Mouse (Mus musculus) liver, adult 2 months (tissue): ENCODE measurements around the gene Pde4d. TPM values are rescaled to one million over a fixed set of nuclear protein-coding genes. Genes with fewer than 3 reads are reported as not detected.

Source experiments
- DNase-seq: peaks from one replicate; pipeline ENCODE4 v3.0.0-alpha.2; 2011; ENCODE audit warnings: low read depth, low spot score; ENCODE audit errors: extremely low read depth
- H3K27ac ChIP-seq: fragments of 200-500 bp; replicated peaks from 2 replicates; pipeline ENCODE4 v1.5.1; 2012; ENCODE audit warnings: low read depth, mild to moderate bottlenecking, control low read depth, inconsistent platforms, low read length; ENCODE audit not compliant: insufficient read depth
- H3K27me3 ChIP-seq: fragments of 200-500 bp; 2 replicates; pipeline ENCODE4 v1.6.1; 2012; ENCODE audit warnings: mild to moderate bottlenecking, moderate library complexity, low read length, inconsistent platforms; ENCODE audit not compliant: control insufficient read depth, insufficient read depth
- H3K36me3 ChIP-seq: fragments of 200-500 bp; 2 replicates; pipeline ENCODE4 v1.6.1; 2012; ENCODE audit warnings: low read length, inconsistent platforms; ENCODE audit not compliant: control insufficient read depth, insufficient read depth
- H3K4me1 ChIP-seq: fragments of 200-500 bp; 2 replicates; pipeline ENCODE4 v1.6.1; 2011; ENCODE audit warnings: low read length; ENCODE audit not compliant: control insufficient read depth, insufficient read depth
- H3K4me3 ChIP-seq: fragments of 200-500 bp; 2 replicates; pipeline ENCODE4 v1.5.1; 2011; ENCODE audit warnings: low read depth, mild to moderate bottlenecking, control low read depth, low read length, moderate library complexity; ENCODE audit not compliant: insufficient read depth
- H3K79me2 ChIP-seq: fragments of 200-500 bp; 2 replicates; pipeline ENCODE4 v1.6.1; 2012; ENCODE audit warnings: inconsistent platforms, mild to moderate bottlenecking, low read length, moderate library complexity; ENCODE audit not compliant: control insufficient read depth, insufficient read depth
- H3K9ac ChIP-seq: fragments of 200-500 bp; 2 replicates; pipeline ENCODE4 v1.6.1; 2012; ENCODE audit warnings: low read depth, mild to moderate bottlenecking, control low read depth, inconsistent platforms, low read length
- CTCF ChIP-seq: fragments of 200-500 bp; IDR thresholded peaks from 2 replicates; pipeline ENCODE4 v1.5.1; 2011; ENCODE audit warnings: low read depth, low read length, control low read depth
- POLR2A ChIP-seq: fragments of 200-500 bp; IDR thresholded peaks from 2 replicates; pipeline ENCODE4 v1.6.1; 2011; ENCODE audit warnings: low read length, control low read depth; ENCODE audit not compliant: insufficient read depth; ENCODE audit errors: extremely low read depth
- WGBS: fragments of 180-500 bp; shearing (Covaris S2); methylation state at CpG from one replicate; pipeline ENCODE4 v1.1.7; 2018; 5-methylcytosine and 5-hydroxymethylcytosine counted together
- polyA plus RNA-seq: library from polyadenylated mRNA; depleted of rRNA; stranded (reverse); fragments of >200 nt; gene quantifications from 2 replicates; pipeline ENCODE4 v1.2.3, GENCODE M21; 2012
- total RNA-seq: library from RNA; depleted of rRNA; stranded (reverse); fragments of >200 nt; gene quantifications from 2 replicates; pipeline ENCODE4 v1.2.3, GENCODE M21; 2014

Pde4d gene
- total and polyA plus RNA-seq, 2 experiments: 2.3 to 13.6 TPM

GRCm38 (mm10) chr13:109920256-109920655, 1470.5 kb downstream of the Pde4d start:
- WGBS: 88% methylated on average over 6 of the region's 6 CpGs

GRCm38 (mm10) chr13:109921336-109922038, 1471.7 kb downstream of the Pde4d start:
- DNase-seq: peak; percentile 58
- TF ChIP-seq CTCF (no peak), POLR2A (no peak)
- H3K79me2 ChIP-seq: no peaks in the 10 kb centered on the region
- H3K4me1 ChIP-seq: 0 out of 2 replicates have a peak, but pooled peaks cover 1% of the 10 kb centered on the region
- H3K27me3 ChIP-seq: no peaks in the 10 kb centered on the region
- WGBS: 57% methylated on average over 17 of the region's 17 CpGs
- H3K27ac ChIP-seq: no peak overlapping the region
- H3K36me3 ChIP-seq: no peaks in the 10 kb centered on the region
- no peak overlapping the region for H3K4me3 ChIP-seq
- no peak overlapping the region for H3K9ac ChIP-seq

More at GRCm38 (mm10) chr13:109920256-109920655, 1470.5 kb downstream of the Pde4d start:
- TF ChIP-seq CTCF (no peak), POLR2A (no peak)
- no peaks in the 10 kb centered on the region; the same call in 1 of the 2 replicates for H3K79me2 ChIP-seq
- no peak overlapping the region for H3K27ac ChIP-seq
- no peak overlapping the region for H3K4me3 ChIP-seq
- no peaks in the 10 kb centered on the region for H3K27me3 ChIP-seq
- no peaks in the 10 kb centered on the region for H3K36me3 ChIP-seq
- DNase-seq: no peak
- no peak overlapping the region for H3K9ac ChIP-seq
- H3K4me1 ChIP-seq: 0 out of 2 replicates have a peak, but pooled peaks cover 1% of the 10 kb centered on the region

GRCm38 (mm10) chr13:109922228-109922627, 1472.5 kb downstream of the Pde4d start:
- Histone ChIP-seq H3K9ac (no peak overlapping the region), H3K4me3 (no peak overlapping the region), H3K36me3 (no peaks in the 10 kb centered on the region), H3K27ac (no peak overlapping the region), H3K4me1 (0 out of 2 replicates have a peak, but pooled peaks cover 1% of the 10 kb centered on the region), H3K79me2 (no peaks in the 10 kb centered on the region), H3K27me3 (no peaks in the 10 kb centered on the region)
- 4% methylated on average over 4 of the region's 4 CpGs for WGBS
- no peak for TF ChIP-seq POLR2A
- 0 out of 2 replicates have a peak, but pooled peaks have one; percentile 14 for TF ChIP-seq CTCF
- peak; percentile 61 for DNase-seq

GRCm38 (mm10) chr13:109922782-109923181, 1473.0 kb downstream of the Pde4d start:
- no peak overlapping the region for H3K9ac ChIP-seq

GRCm38 (mm10) chr13:109924771-109925170, 1475.0 kb downstream of the Pde4d start:
- no peak for DNase-seq
- WGBS: 94% methylated on average over 15 of the region's 15 CpGs
- 0 out of 2 replicates have a peak, but pooled peaks cover 1% of the 10 kb centered on the region for H3K4me1 ChIP-seq
- no peaks in the 10 kb centered on the region for H3K36me3 ChIP-seq
- H3K27me3 ChIP-seq: no peaks in the 10 kb centered on the region
- TF ChIP-seq CTCF (no peak), POLR2A (no peak)
- H3K9ac ChIP-seq: no peak overlapping the region
- H3K79me2 ChIP-seq: no peaks in the 10 kb centered on the region
- no peak overlapping the region for H3K4me3 ChIP-seq
- no peak overlapping the region for H3K27ac ChIP-seq

More at GRCm38 (mm10) chr13:109922782-109923181, 1473.0 kb downstream of the Pde4d start:
- DNase-seq: no peak
- no peak overlapping the region for H3K27ac ChIP-seq
- H3K4me1 ChIP-seq: 0 out of 2 replicates have a peak, but pooled peaks cover 1% of the 10 kb centered on the region
- TF ChIP-seq POLR2A (no peak), CTCF (no peak)
- H3K27me3 ChIP-seq: no peaks in the 10 kb centered on the region
- H3K79me2 ChIP-seq: no peaks in the 10 kb centered on the region
- no peaks in the 10 kb centered on the region for H3K36me3 ChIP-seq
- H3K4me3 ChIP-seq: no peak overlapping the region
- WGBS: 78% methylated on average over 12 of the region's 12 CpGs
